Mouse (Mus musculus) forebrain, embryonic 12.5 days (tissue): ENCODE results near the gene Foxa2. TPM values are rescaled to one million over a fixed set of nuclear protein-coding genes. Genes with fewer than 3 reads are reported as not detected.

Source experiments
- ATAC-seq: fragments of 200-750 bp; cut with Nextera tagmentation; 2 replicates; pipeline ENCODE4 v1.8.0; 2017; ENCODE audit warnings: moderate TSS enrichment; ENCODE audit not compliant: low FRiP score
- H3K27ac ChIP-seq: fragments of 300-500 bp; sonication (generic); 2 replicates; pipeline ENCODE4 v1.5.1; 2016; ENCODE audit warnings: mild to moderate bottlenecking
- H3K27me3 ChIP-seq: fragments of 300-500 bp; sonication (generic); 2 replicates; pipeline ENCODE4 v1.6.1; 2016; ENCODE audit warnings: mild to moderate bottlenecking
- H3K36me3 ChIP-seq: fragments of 300-500 bp; sonication (generic); replicated peaks from 2 replicates; pipeline ENCODE4 v1.6.1; 2016; ENCODE audit warnings: mild to moderate bottlenecking
- H3K4me1 ChIP-seq: fragments of 300-500 bp; sonication (generic); 2 replicates; pipeline ENCODE4 v1.6.1; 2016
- H3K4me2 ChIP-seq: fragments of 300-500 bp; sonication (generic); 2 replicates; pipeline ENCODE4 v1.6.1; 2016; ENCODE audit warnings: mild to moderate bottlenecking, moderate library complexity
- H3K4me3 ChIP-seq: fragments of 300-500 bp; sonication (generic); replicated peaks from 2 replicates; pipeline ENCODE4 v1.5.1; 2016; ENCODE audit warnings: mild to moderate bottlenecking
- H3K9ac ChIP-seq: fragments of 300-500 bp; sonication (generic); 2 replicates; pipeline ENCODE4 v1.6.1; 2016; ENCODE audit warnings: mild to moderate bottlenecking
- H3K9me3 ChIP-seq: fragments of 300-500 bp; sonication (generic); 2 replicates; pipeline ENCODE4 v1.6.1; 2016
- WGBS: fragments of 180-500 bp; shearing (Covaris S2); methylation state at CpG from one replicate; pipeline ENCODE4 v1.1.7; 2016; 5-methylcytosine and 5-hydroxymethylcytosine counted together
- polyA plus RNA-seq: library from polyadenylated mRNA; unstranded; fragments of >200 nt; fragmentation: Nextera tagmentation; extraction: Ambion mirVana; gene quantifications from 2 replicates; pipeline ENCODE4 v1.2.1, GENCODE M21; 2016

Foxa2 gene
- polyA plus RNA-seq, 1 experiment from 2014 or later = 0.66 TPM

DNA sequence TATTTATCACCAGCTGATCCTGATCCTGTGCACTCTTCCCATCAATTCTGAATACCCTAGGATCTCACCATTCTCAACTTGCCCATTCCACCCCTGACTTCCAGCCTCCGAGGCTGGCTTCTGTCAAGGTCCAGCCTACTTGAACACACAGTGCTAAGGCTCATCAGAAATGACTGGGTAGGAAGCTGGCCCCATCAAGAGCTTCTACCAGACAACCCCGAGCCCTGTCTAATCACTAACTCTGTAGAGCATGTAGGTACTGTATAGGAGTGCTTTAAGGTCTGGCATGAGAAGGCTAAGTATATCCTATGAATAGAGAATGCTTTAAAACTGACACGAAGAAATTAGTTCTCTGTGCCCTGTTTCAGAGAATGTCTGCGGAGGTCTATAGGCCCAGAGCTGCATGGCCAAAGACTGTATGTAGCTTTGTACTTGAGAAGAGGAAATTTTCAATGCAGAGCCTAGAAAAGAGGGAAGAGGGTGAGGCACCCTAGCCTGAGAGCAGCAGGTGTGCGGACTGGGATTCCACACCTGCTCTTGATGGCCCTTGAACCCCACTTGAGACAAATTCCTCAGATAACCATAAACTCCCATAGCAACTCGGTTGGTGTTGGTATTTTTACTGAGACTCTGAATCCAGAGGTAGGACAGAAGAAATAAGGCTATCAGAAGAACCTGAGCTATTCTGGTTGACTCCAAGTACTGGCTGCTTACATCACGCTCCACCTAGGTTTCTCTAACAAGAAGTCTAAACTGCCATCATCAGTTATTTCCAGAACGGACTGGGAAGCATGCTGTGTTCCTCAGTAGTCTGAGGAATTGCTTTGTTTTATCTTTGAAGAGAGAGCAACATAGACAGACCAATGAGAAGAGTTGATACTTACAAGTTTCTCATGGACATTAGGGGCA is 28.7 kb downstream of the Foxa2 start:
- no peak overlapping the region for H3K4me3 ChIP-seq
- peaks cover 62% of the 10 kb centered on the region for H3K27me3 ChIP-seq
- H3K27ac ChIP-seq = no peak overlapping the region
- no peak overlapping the region for H3K9ac ChIP-seq
- no peak for ATAC-seq
- H3K36me3 ChIP-seq = no peaks in the 10 kb centered on the region
- no peak overlapping the region for H3K4me2 ChIP-seq
- peaks cover 6% of the 10 kb centered on the region; the same call in 1 of the 2 replicates for H3K4me1 ChIP-seq
- WGBS = 90% methylated on average over 8 of the region's 8 CpGs
- H3K9me3 ChIP-seq = no peaks in the 10 kb centered on the region

DNA sequence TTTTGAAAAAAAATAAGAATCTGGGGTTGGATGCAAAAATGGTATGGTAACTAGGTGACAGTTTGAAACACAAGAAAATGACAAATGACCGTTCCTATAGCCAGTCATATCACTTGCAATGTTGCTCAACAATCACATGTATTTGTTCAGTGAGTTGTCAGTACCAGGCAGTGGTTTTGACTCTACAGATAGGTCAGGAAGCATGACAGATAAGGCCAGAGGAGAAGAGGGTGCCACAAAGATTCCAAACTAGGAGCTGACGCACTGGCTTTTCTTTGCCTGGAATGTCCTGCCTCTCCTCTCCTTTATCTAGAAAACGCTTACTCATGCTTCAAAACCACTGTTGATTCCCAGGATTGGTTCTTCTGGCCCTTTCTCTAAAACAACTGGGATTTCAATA is 33.4 kb downstream of the Foxa2 start:
- no peak overlapping the region for H3K27ac ChIP-seq
- no peak overlapping the region for H3K9ac ChIP-seq
- no peaks in the 10 kb centered on the region for H3K36me3 ChIP-seq
- H3K9me3 ChIP-seq = no peaks in the 10 kb centered on the region
- no peaks in the 10 kb centered on the region for H3K4me1 ChIP-seq
- H3K4me2 ChIP-seq = no peak overlapping the region
- ATAC-seq = no peak
- H3K27me3 ChIP-seq = peaks cover 19% of the 10 kb centered on the region
- H3K4me3 ChIP-seq = no peak overlapping the region
- WGBS = 77% methylated on average over 3 of the region's 3 CpGs

GRCm38 (mm10) chr2:148009049-148009448 is 37.7 kb downstream of the Foxa2 start:
- H3K4me2 ChIP-seq = no peak overlapping the region
- H3K9ac ChIP-seq = no peak overlapping the region
- no peaks in the 10 kb centered on the region for H3K9me3 ChIP-seq
- ATAC-seq = no peak
- 92% methylated on average over 4 of the region's 4 CpGs for WGBS
- H3K36me3 ChIP-seq = no peaks in the 10 kb centered on the region
- H3K27ac ChIP-seq = no peak overlapping the region
- no peak overlapping the region for H3K4me3 ChIP-seq
- no peaks in the 10 kb centered on the region for H3K27me3 ChIP-seq
- no peaks in the 10 kb centered on the region for H3K4me1 ChIP-seq

- Histone ChIP-seq H3K4me2 (no peak overlapping the region), H3K4me1 (no peaks in the 10 kb centered on the region), H3K9me3 (no peaks in the 10 kb centered on the region), H3K4me3 (no peak overlapping the region), H3K27me3 (no peaks in the 10 kb centered on the region), H3K9ac (no peak overlapping the region), H3K27ac (no peak overlapping the region), H3K36me3 (no peaks in the 10 kb centered on the region)
- no peak for ATAC-seq
- 68% methylated on average over 7 of the region's 7 CpGs for WGBS
These were observed 41.9 kb downstream of the Foxa2 start for GRCm38 (mm10) chr2:148004554-148005521.

DNA sequence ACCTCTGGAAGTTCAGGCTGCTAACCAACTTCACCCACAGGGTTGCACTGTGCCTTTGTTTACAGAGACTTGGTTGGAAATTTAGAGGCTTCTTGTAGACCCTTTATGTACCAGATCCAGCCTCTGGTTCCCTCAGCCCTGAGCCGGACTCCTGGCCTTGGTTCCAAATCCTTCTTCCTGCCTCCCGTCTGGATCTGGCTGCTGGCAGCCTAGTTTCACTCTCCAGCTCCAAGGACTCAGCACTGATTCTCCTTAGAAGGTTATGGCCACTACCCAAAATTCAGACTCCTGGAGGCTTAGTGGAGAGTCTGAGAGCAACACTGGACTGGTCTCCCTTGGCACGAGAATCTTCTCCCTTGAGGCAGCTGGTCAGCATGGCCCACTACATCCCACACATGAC is 43.3 kb downstream of the Foxa2 start:
- no peaks in the 10 kb centered on the region for H3K4me1 ChIP-seq
- H3K27ac ChIP-seq = no peak overlapping the region
- H3K9me3 ChIP-seq = no peaks in the 10 kb centered on the region
- no peak overlapping the region for H3K4me2 ChIP-seq
- no peaks in the 10 kb centered on the region for H3K36me3 ChIP-seq
- ATAC-seq = no peak
- H3K9ac ChIP-seq = no peak overlapping the region
- H3K27me3 ChIP-seq = no peaks in the 10 kb centered on the region
- WGBS = 92% methylated on average over 3 of the region's 3 CpGs
- no peak overlapping the region for H3K4me3 ChIP-seq

- no peaks in the 10 kb centered on the region for H3K4me1 ChIP-seq
- no peaks in the 10 kb centered on the region for H3K27me3 ChIP-seq
- 81% methylated on average over 10 of the region's 10 CpGs for WGBS
- H3K9me3 ChIP-seq = no peaks in the 10 kb centered on the region
- no peak for ATAC-seq
- no peak overlapping the region for H3K27ac ChIP-seq
- no peaks in the 10 kb centered on the region for H3K36me3 ChIP-seq
- no peak overlapping the region for H3K4me3 ChIP-seq
- H3K9ac ChIP-seq = no peak overlapping the region
- no peak overlapping the region for H3K4me2 ChIP-seq
These were observed 48.4 kb downstream of the Foxa2 start for GRCm38 (mm10) chr2:147998206-147998966.

DNA sequence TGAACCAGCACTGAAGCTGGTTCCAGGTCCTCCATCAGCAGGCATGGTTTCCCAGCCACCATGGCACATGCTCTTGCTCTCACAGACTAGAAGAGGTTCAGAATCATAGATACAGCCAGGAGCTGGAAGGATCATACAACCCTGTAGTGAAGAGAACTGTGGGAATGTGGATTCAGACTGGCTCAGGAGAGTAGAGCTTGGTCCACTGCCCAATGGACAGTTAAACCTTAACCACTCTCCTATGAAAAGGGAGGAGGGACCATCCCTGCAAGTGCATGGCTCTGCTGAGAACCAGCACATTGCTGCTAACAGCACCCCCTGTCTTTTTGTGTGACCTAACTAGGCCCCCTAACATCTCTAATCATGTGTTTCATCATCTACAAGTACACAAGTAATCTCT is 50.0 kb downstream of the Foxa2 start:
- Histone ChIP-seq H3K9me3 (no peaks in the 10 kb centered on the region), H3K27ac (no peak overlapping the region), H3K4me2 (no peak overlapping the region), H3K4me3 (no peak overlapping the region), H3K27me3 (no peaks in the 10 kb centered on the region), H3K4me1 (no peaks in the 10 kb centered on the region), H3K36me3 (no peaks in the 10 kb centered on the region), H3K9ac (no peak overlapping the region)
- no peak for ATAC-seq

DNA sequence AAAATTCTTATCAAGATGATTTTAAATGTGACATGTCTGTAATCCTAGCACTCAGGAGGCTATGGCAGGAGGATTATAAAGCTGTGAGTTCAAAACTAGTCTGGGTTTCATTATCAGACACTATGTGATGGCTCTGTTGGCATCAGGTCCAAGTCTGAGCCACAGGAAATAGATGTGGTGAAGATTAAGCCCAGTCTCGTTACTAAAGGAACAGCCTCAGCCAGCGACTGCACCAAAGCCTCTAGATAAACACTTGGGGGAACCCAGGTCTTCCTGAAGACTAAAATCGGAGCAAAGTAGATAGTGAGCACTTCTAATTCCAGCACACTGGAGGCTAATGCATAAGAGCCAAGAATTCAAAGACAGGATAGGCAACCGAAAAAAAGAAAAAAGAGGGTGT is 52.9 kb downstream of the Foxa2 start:
- H3K27ac ChIP-seq = no peak overlapping the region

GRCm38 (mm10) chr2:147992935-147993679 is 53.7 kb downstream of the Foxa2 start:
- Histone ChIP-seq H3K9me3 (no peaks in the 10 kb centered on the region), H3K4me1 (no peaks in the 10 kb centered on the region), H3K27me3 (no peaks in the 10 kb centered on the region), H3K36me3 (no peaks in the 10 kb centered on the region), H3K9ac (no peak overlapping the region), H3K27ac (no peak overlapping the region), H3K4me2 (no peak overlapping the region), H3K4me3 (no peak overlapping the region)
- WGBS = 92% methylated on average over 10 of the region's 10 CpGs
- ATAC-seq = no peak

More for the DNA sequence above, 52.9 kb downstream of the Foxa2 start:
- Histone ChIP-seq H3K4me1 (no peaks in the 10 kb centered on the region), H3K9me3 (no peaks in the 10 kb centered on the region), H3K9ac (no peak overlapping the region), H3K27me3 (no peaks in the 10 kb centered on the region), H3K4me3 (no peak overlapping the region), H3K36me3 (no peaks in the 10 kb centered on the region), H3K4me2 (no peak overlapping the region)
- WGBS = 74% methylated on average over 4 of the region's 4 CpGs
- no peak for ATAC-seq
